Mouse (Mus musculus): ENCODE results near the gene Slc6a17. TPM values are rescaled to one million over a fixed set of nuclear protein-coding genes. Genes with fewer than 3 reads are reported as not detected.

The Slc6a17 gene
- polyA plus RNA-seq, 3 experiments from 2014 or later, result not detected

DNA sequence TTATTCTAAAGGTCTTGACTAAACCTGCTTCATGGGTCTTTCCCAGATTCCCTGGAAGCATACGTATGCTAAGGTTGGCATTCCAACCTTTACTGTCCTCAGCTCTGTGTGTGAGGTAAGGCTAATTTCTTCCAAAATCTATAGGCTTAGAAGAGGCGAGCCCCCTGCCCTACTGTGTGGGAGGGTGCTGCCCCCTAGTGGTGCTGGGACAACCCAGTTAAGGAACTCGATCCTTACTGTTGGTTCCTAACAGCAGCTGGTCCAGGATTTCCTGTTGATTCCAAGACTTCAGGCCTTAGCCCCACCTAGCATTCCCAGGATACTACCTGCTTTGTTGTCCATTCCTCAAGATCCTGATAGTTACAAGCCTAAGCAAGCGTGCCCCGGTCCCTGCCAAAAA, 55.7 kb downstream of the Slc6a17 start:
- no peak for ATAC-seq

DNA sequence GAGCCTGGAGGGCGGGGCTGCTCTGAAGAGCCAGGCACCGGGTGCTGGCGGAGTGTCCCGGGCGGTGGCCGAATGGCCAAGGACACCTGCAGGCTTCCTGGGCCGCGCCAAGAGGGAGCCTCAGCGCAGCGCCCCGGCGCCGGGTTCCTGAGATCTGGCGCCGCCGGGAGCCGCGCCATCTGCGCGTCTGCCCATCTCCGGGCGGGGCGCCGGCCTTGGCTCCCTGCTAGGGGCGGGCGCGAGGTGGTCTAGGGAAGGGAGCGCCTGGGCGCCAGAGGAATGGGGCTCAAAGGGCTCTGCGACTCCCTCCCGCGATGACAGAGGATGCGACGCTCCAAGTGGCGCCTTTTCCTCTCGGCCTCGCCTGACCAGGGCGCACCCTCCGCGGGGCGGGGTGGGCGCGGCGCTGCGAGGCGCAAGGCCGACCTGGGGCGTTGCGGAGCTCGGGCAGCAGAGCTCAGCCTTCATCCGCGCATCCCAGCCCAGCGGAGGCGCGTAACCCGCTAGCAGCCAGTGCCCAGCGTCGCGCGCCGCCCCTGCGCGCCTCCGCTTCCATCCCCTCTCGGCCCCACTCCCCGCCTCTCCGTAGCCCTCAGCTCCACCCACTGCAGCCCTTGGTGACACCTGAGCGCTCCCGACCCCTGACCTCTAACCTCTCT, 57.9 kb downstream of the Slc6a17 start:
- no peak for ATAC-seq

- no peak for ATAC-seq
Measured at GRCm38 (mm10) chr3:107459196-107459772, 58.5 kb downstream of the Slc6a17 start, which contains the start of gene Kcnc4. Kcnc4 (minus strand) TSS chr3:107459552.

GRCm38 (mm10) chr3:107458528-107459195, 59.2 kb downstream of the Slc6a17 start:
- no peak for ATAC-seq

GRCm38 (mm10) chr3:107458104-107458503, 59.7 kb downstream of the Slc6a17 start:
- ATAC-seq, result no peak

GRCm38 (mm10) chr3:107454280-107454679, 63.5 kb downstream of the Slc6a17 start:
- ATAC-seq, result no peak

- no peak for ATAC-seq
Measured at GRCm38 (mm10) chr3:107446822-107447221, 71.0 kb downstream of the Slc6a17 start.

DNA sequence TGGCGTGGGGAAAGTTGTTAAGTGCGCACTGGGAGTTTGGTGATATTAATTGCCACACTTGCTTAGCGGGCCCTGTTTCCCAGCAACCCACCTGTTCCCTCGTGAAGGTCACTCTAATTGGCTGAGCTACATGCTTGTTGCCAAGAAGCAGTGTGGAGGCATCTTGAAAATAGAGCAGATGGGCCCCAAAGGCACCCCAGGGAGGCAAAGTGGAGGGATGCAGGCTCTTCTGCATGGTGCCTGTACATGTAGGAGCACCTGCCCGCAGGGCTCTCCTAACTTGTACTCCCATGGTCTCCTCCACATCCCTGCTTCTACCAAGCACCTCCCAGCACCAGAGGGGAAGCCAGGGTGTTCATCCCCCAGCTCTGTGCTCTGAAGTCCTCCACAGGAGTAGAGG, 74.0 kb downstream of the Slc6a17 start:
- ATAC-seq, result no peak

DNA sequence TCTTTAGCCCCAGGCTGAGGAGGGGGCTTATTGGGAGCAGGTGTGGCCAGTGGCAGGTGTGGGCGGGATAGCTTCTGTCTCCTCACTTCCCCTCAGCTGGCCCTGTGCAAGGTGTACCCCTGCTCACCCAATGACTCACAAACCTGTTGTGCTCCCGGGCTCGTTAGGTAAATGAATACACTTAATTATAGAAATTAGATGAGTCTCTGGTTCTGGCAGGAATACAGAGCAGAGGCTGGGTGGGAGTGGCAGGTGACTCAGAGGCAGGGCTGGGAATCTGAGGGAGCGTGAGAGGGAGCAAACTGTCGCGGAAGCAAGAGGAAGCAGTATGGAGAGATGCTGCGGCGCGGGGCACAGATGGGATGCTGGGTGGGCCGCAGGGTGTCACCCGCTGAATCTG, 75.6 kb downstream of the Slc6a17 start:
- no peak for ATAC-seq

GRCm38 (mm10) chr3:107441306-107441705, 76.5 kb downstream of the Slc6a17 start:
- no peak for ATAC-seq

DNA sequence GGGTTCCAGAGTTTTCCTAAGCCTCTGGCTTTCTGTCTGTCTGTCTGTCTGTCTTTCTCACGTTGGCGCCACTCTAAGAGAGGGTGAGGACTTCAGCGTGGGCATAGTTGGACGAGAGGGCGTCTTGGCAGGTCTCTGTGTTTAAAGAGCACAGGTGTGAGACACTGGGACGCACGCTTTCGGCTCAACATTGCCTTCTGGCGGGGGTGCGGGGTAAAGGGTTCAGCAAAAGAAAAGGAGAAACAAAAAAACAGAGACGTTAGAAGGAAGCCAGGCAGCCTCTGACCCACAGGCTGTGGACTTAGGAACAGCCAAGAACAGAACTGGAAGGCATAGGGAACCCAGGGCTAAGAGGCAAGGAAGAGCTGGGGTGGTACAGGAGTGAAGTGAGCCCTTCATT, 78.5 kb downstream of the Slc6a17 start:
- ATAC-seq, result no peak

- no peak for ATAC-seq
Measured at GRCm38 (mm10) chr3:107437666-107438065, 80.2 kb downstream of the Slc6a17 start.

DNA sequence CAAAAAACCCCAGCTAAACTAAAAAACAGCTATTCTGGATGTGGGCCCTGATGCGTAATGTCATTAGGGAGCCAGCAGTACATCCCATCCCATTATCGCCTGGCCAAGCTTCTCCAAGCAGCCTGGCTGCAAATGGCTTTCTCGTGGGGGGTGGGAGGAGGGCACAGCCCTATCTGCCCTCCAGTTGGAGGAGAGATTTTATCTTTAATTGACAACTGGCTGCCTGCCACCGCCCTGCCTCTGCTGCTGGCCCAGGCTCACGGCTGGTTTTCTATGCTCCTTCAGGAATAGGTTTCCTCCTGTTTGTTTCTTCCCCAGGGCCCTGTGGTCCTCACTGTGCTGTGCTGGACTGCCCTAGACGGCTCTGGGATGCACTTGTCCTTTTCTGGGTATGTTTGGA, 81.4 kb downstream of the Slc6a17 start:
- no peak for ATAC-seq

- no peak for ATAC-seq
Measured at GRCm38 (mm10) chr3:107433614-107434013, 84.2 kb downstream of the Slc6a17 start.

DNA sequence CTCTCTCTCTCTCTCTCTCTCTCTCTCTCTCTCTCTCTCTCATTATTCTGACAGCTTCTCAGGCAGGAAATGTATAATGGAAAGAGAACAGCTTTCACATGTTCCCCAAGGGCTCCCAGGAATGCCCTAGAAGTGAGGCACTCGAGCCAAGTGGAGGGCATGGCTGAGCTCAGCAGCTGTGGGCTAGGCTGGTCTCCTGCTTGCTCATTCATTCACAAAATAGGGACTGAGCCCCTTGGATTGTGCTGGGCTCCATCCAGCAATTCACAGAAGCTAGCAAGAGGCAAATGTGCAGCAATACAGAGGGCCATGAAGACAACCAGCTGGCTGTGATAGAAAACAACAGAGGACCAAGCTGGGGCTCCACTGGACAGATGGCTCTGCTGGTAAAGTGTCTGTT, 86.5 kb downstream of the Slc6a17 start:
- no peak for ATAC-seq

GRCm38 (mm10) chr3:107424258-107425041, 93.4 kb downstream of the Slc6a17 start:
- no peak for ATAC-seq

DNA sequence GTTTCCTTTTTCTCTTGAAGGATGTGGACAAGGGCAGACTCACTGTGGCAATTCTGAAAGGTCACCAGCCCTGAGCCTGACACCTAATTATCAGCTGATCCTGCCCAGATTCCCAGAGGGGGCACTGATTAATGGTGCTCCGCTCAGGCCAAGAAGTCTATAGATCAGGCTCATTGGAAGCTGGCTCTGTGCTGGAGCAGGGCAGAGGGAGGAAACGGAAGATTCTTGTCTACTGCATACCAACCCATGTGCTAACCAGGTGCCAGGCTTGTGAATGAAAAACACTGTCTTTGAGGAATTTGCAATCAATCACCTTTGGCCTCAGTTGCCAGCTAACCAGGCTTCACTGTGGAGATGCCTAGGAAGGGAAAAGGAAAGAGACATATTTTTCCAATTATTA, 97.7 kb downstream of the Slc6a17 start:
- ATAC-seq, result no peak

Other genes with a start within 250 kb of the Slc6a17 start
- gene Lamtor5, start 239.2 kb downstream of the Slc6a17 start, polyA plus RNA-seq (2017; shearing (Covaris generic)), result 100 to 1,000 TPM; 181 to 254 (median 184) TPM
- gene Slc16a4, start 226.8 kb downstream of the Slc6a17 start, polyA plus RNA-seq (2017; shearing (Covaris generic)), result 1 to 10 TPM; 1.5 to 1.9 (median 1.6) TPM
- gene Rbm15, start 184.3 kb downstream of the Slc6a17 start, polyA plus RNA-seq (2017; shearing (Covaris generic)), result 10 to 100 TPM; 14.5 to 20.3 (median 18.8) TPM
- gene Kcnc4, start 58.5 kb downstream of the Slc6a17 start, polyA plus RNA-seq (2017; shearing (Covaris generic)), result not detected
- gene Ubl4b, start 37.1 kb upstream of the Slc6a17 start, polyA plus RNA-seq (2017; shearing (Covaris generic)), result not detected
- gene Alx3, start 77.0 kb upstream of the Slc6a17 start, polyA plus RNA-seq (2017; shearing (Covaris generic)), result not detected
- not detected for gene Gm10961, start 113.3 kb upstream of the Slc6a17 start, polyA plus RNA-seq (2017; shearing (Covaris generic))
- gene Strip1, start 113.7 kb upstream of the Slc6a17 start, polyA plus RNA-seq (2017; shearing (Covaris generic)), result 10 to 100 TPM; 11.1 to 20.6 (median 15.6) TPM
- gene Ahcyl1, start 178.5 kb upstream of the Slc6a17 start, polyA plus RNA-seq (2017; shearing (Covaris generic)), result 10 to 100 TPM; 17.5 to 22.8 (median 19.6) TPM
- 10 to 100 TPM; 15.5 to 53.7 (median 20.5) TPM for gene Csf1, start 242.5 kb upstream of the Slc6a17 start, polyA plus RNA-seq (2017; shearing (Covaris generic))